Mouse (Mus musculus) testis, adult 2 months (tissue): Measurements from ENCODE around the gene Plekha7.

Experiments
- CTCF ChIP-seq: fragments of 200-500 bp; IDR thresholded peaks from 2 replicates; pipeline ENCODE4 v1.5.1; 2012; ENCODE audit warnings: low read depth, mild to moderate bottlenecking, inconsistent platforms, low read length, moderate library complexity; ENCODE audit not compliant: control insufficient read depth, insufficient read depth, insufficient replicate concordance
- POLR2A ChIP-seq: fragments of 200-500 bp; IDR thresholded peaks from 2 replicates; pipeline ENCODE4 v1.6.1; 2012; ENCODE audit warnings: low read depth, mild to moderate bottlenecking, inconsistent platforms, low read length, moderate library complexity; ENCODE audit not compliant: control insufficient read depth

GRCm38 (mm10) chr7:116280126-116280525 lies 28.1 kb downstream of the Plekha7 start:
- no peak for TF ChIP-seq CTCF
- TF ChIP-seq POLR2A: no peak
